Mouse (Mus musculus): ENCODE results near the gene Olfr1326-ps1. TPM values are rescaled to one million over a fixed set of nuclear protein-coding genes. Genes with fewer than 3 reads are reported as not detected.

Gene Olfr1326-ps1
- polyA plus RNA-seq (2014; fragmentation: Nextera tagmentation; extraction: Ambion mirVana), result not detected in 2 replicates

DNA sequence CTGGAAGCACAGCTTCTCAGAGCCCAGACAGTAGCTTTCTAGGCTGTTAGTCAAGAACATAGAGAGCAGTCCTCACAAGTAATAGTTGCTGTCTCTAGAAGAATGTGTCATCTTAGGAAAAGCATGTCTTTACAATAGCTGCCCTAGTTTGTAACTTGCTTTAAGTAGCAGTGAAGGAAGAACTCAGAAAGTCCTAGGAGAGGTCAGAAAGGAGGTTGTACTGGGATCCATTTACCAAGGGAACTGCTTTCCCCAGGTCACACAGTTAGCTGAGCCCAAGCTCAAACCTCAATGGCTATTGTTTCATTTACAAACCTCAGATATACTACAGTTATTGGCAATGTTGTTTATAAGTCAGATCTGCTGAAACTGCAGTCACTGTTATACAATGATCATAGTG, at the start of gene Olfr1326-ps1:
Olfr1326-ps1 (minus strand) TSS at position 101 of the 400 bp plus-strand sequence.
- no peaks in the 10 kb centered on the region for H3K9me3 ChIP-seq (ENCODE audit: control insufficient read depth, low read length)
- H3K27me3 ChIP-seq (replicated peaks; ENCODE audit: control insufficient read depth, insufficient read depth, low read length), result no peaks in the 10 kb centered on the region
- H3K4me1 ChIP-seq (replicated peaks; ENCODE audit: control insufficient read depth, insufficient read depth, low read length), result no peaks in the 10 kb centered on the region
- no peak within 1 kb of the TSS for H3K4me2 ChIP-seq (ENCODE audit: low read length)
- DNase-seq (ENCODE audit: low spot score) (no peak), ATAC-seq (replicated peaks; ENCODE audit: low FRiP score, low TSS enrichment, low read depth) (no peak)
- no peaks in the 10 kb centered on the region for H3K36me3 ChIP-seq (ENCODE audit: control insufficient read depth, insufficient read depth, low read length)
- H3K9ac ChIP-seq (ENCODE audit: low read length), result no peak within 1 kb of the TSS
- H3K27ac ChIP-seq (ENCODE audit: low read depth), result no peak within 1 kb of the TSS
- no peak within 1 kb of the TSS for H3K4me3 ChIP-seq (ENCODE audit: low read depth, low read length)

DNA sequence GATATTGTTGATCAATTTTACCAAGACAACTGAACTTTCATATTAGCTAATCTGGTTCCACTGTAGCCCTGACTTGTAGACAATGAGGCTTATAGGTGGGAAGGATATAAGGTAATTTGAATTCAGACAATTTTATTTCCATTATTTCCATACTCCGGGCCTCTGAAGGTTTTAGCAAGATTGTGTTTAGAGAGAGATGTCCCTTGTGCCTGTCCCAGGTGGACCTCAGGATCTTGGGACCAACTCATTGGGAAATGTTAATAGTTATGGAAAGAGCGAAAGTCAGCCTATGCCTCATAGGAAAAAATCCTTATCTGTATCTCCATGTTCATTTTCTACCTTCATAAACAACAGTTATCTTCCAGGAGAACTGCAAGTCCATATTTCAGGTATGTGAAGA, 17.7 kb upstream of the Olfr1326-ps1 start, which contains the start of gene Olfr1325:
Olfr1325 (plus strand) TSS at position 301 of the 400 bp plus-strand sequence.
- no peak for DNase-seq (ENCODE audit: low spot score)
- H3K27me3 ChIP-seq (replicated peaks; ENCODE audit: control insufficient read depth, insufficient read depth, low read length), result no peaks in the 10 kb centered on the region
- H3K36me3 ChIP-seq (ENCODE audit: control insufficient read depth, insufficient read depth, low read length), result no peaks in the 10 kb centered on the region
- H3K4me2 ChIP-seq (ENCODE audit: low read length), result no peak within 1 kb of the TSS
- no peak for ATAC-seq (replicated peaks; ENCODE audit: low FRiP score, low TSS enrichment, low read depth)
- no peaks in the 10 kb centered on the region for H3K9me3 ChIP-seq (ENCODE audit: control insufficient read depth, low read length)
- 94% methylated on average over 2 of the region's 2 CpGs for WGBS
- no peaks in the 10 kb centered on the region for H3K4me1 ChIP-seq (replicated peaks; ENCODE audit: control insufficient read depth, insufficient read depth, low read length)
- H3K9ac ChIP-seq (ENCODE audit: low read length), result no peak within 1 kb of the TSS
- H3K4me3 ChIP-seq (ENCODE audit: low read depth, low read length), result no peak within 1 kb of the TSS
- H3K27ac ChIP-seq (ENCODE audit: low read depth), result no peak within 1 kb of the TSS

Other genes starting within 250 kb of the Olfr1326-ps1 start
- gene Plxna3, start 245.8 kb downstream of the Olfr1326-ps1 start, polyA plus RNA-seq (2014; fragmentation: Nextera tagmentation; extraction: Ambion mirVana), result 11.9 and 13.1 TPM in 2 replicates
- 99.2 and 108 TPM in 2 replicates for gene Lage3, start 221.3 kb downstream of the Olfr1326-ps1 start, polyA plus RNA-seq (2014; fragmentation: Nextera tagmentation; extraction: Ambion mirVana)
- 74.7 and 79.1 TPM in 2 replicates for gene Ubl4a, start 201.7 kb downstream of the Olfr1326-ps1 start, polyA plus RNA-seq (2014; fragmentation: Nextera tagmentation; extraction: Ambion mirVana)
- gene Slc10a3, start 201.5 kb downstream of the Olfr1326-ps1 start, polyA plus RNA-seq (2014; fragmentation: Nextera tagmentation; extraction: Ambion mirVana), result 16.8 and 18.7 TPM in 2 replicates
- gene Fam3a, start 181.6 kb downstream of the Olfr1326-ps1 start, polyA plus RNA-seq (2014; fragmentation: Nextera tagmentation; extraction: Ambion mirVana), result 35.6 and 36.7 TPM in 2 replicates
- 20.2 TPM in 2 replicates for gene Ikbkg, start 181.6 kb downstream of the Olfr1326-ps1 start, polyA plus RNA-seq (2014; fragmentation: Nextera tagmentation; extraction: Ambion mirVana)
- 52.9 TPM in 2 replicates for gene G6pdx, start 145.7 kb downstream of the Olfr1326-ps1 start, polyA plus RNA-seq (2014; fragmentation: Nextera tagmentation; extraction: Ambion mirVana)
- not detected in 2 replicates for gene Gm6880, start 93.5 kb downstream of the Olfr1326-ps1 start, polyA plus RNA-seq (2014; fragmentation: Nextera tagmentation; extraction: Ambion mirVana)
- not detected in 2 replicates for gene Olfr1325, start 17.8 kb upstream of the Olfr1326-ps1 start, polyA plus RNA-seq (2014; fragmentation: Nextera tagmentation; extraction: Ambion mirVana)
- not detected in 2 replicates for gene Gm5640, start 70.7 kb upstream of the Olfr1326-ps1 start, polyA plus RNA-seq (2014; fragmentation: Nextera tagmentation; extraction: Ambion mirVana)
- not detected in 2 replicates for gene Gm6890, start 166.0 kb upstream of the Olfr1326-ps1 start, polyA plus RNA-seq (2014; fragmentation: Nextera tagmentation; extraction: Ambion mirVana)

All from intestine, embryonic 14.5 days (tissue).